Mouse (Mus musculus) midbrain, embryonic 11.5 days (tissue): ENCODE measurements around the gene Slc25a12. TPM values are rescaled to one million over a fixed set of nuclear protein-coding genes. Genes with fewer than 3 reads are reported as not detected.
A peak's percentile ranks its signal among the peaks of the same experiment; 100 is the strongest.

Experiments used
- ATAC-seq: fragments of 200-750 bp; cut with Nextera tagmentation; 2 replicates; pipeline ENCODE4 v1.8.0; 2017; ENCODE audit warnings: moderate TSS enrichment, moderate library complexity; ENCODE audit not compliant: low FRiP score
- DNase-seq: peaks from one replicate; pipeline ENCODE4 v3.0.0; 2015; ENCODE audit warnings: low spot score; ENCODE audit errors: missing footprints
- H3K27ac ChIP-seq: fragments of 300-500 bp; sonication (generic); 2 replicates; pipeline ENCODE4 v1.5.1; 2014; ENCODE audit warnings: low read depth, low read length
- H3K27me3 ChIP-seq: fragments of 300-500 bp; sonication (generic); 2 replicates; pipeline ENCODE4 v1.6.1; 2014; ENCODE audit warnings: mild to moderate bottlenecking, low read length, moderate library complexity, mixed read lengths; ENCODE audit not compliant: control insufficient read depth, insufficient read depth
- H3K36me3 ChIP-seq: fragments of 300-500 bp; sonication (generic); 2 replicates; pipeline ENCODE4 v1.6.1; 2014; ENCODE audit warnings: mild to moderate bottlenecking, low read length, moderate library complexity, mixed read lengths; ENCODE audit not compliant: control insufficient read depth, insufficient read depth
- H3K4me1 ChIP-seq: fragments of 300-500 bp; sonication (generic); 2 replicates; pipeline ENCODE4 v1.6.1; 2014; ENCODE audit warnings: low read length; ENCODE audit not compliant: control insufficient read depth, insufficient read depth
- H3K4me2 ChIP-seq: fragments of 300-500 bp; sonication (generic); 2 replicates; pipeline ENCODE4 v1.6.1; 2014; ENCODE audit warnings: mild to moderate bottlenecking, moderate library complexity
- H3K4me3 ChIP-seq: fragments of 300-500 bp; sonication (generic); 2 replicates; pipeline ENCODE4 v1.5.1; 2014; ENCODE audit warnings: low read depth, low read length
- H3K9ac ChIP-seq: fragments of 300-500 bp; sonication (generic); 2 replicates; pipeline ENCODE4 v1.6.1; 2014; ENCODE audit warnings: low read length
- H3K9me3 ChIP-seq: fragments of 300-500 bp; sonication (generic); 2 replicates; pipeline ENCODE4 v1.6.1; 2016; ENCODE audit warnings: low read length; ENCODE audit not compliant: control insufficient read depth
- WGBS: fragments of 180-500 bp; shearing (Covaris S2); extraction: QIAGEN DNeasy Blood & Tissue Kit; methylation state at CpG from one replicate; pipeline ENCODE4 v1.1.7; 2014; 5-methylcytosine and 5-hydroxymethylcytosine counted together
- polyA plus RNA-seq: library from polyadenylated mRNA; unstranded; fragments of >200 nt; fragmentation: Nextera tagmentation; extraction: Ambion mirVana; gene quantifications from 2 replicates; pipeline ENCODE4 v1.2.1, GENCODE M21; 2014

The Slc25a12 gene
- polyA plus RNA-seq, 1 experiment from 2014 or later = 39.3 TPM

GRCm38 (mm10) chr2:71353306-71354054, 14.1 kb downstream of the Slc25a12 start:
- H3K27ac ChIP-seq = no peak overlapping the region
- ATAC-seq (no peak), DNase-seq (peak; percentile 86)
- H3K36me3 ChIP-seq = no peaks in the 10 kb centered on the region
- 63% methylated on average over 10 of the region's 10 CpGs for whole genome bisulfite sequencing
- H3K27me3 ChIP-seq = no peaks in the 10 kb centered on the region
- no peak overlapping the region for H3K4me3 ChIP-seq
- H3K4me1 ChIP-seq = peaks cover 3% of the 10 kb centered on the region
- no peak overlapping the region for H3K4me2 ChIP-seq
- H3K9me3 ChIP-seq = no peaks in the 10 kb centered on the region
- no peak overlapping the region for H3K9ac ChIP-seq

- H3K9me3 ChIP-seq = no peaks in the 10 kb centered on the region
- H3K27ac ChIP-seq = no peak overlapping the region
- H3K4me1 ChIP-seq = peaks cover 3% of the 10 kb centered on the region
- 93% methylated on average over 3 of the region's 3 CpGs for WGBS
- DNase-seq (no peak), ATAC-seq (no peak)
- H3K9ac ChIP-seq = no peak overlapping the region
- H3K36me3 ChIP-seq = no peaks in the 10 kb centered on the region
- no peak overlapping the region for H3K4me2 ChIP-seq
- H3K27me3 ChIP-seq = no peaks in the 10 kb centered on the region
- no peak overlapping the region for H3K4me3 ChIP-seq
Observed at GRCm38 (mm10) chr2:71351727-71351987, 15.9 kb downstream of the Slc25a12 start.

DNA sequence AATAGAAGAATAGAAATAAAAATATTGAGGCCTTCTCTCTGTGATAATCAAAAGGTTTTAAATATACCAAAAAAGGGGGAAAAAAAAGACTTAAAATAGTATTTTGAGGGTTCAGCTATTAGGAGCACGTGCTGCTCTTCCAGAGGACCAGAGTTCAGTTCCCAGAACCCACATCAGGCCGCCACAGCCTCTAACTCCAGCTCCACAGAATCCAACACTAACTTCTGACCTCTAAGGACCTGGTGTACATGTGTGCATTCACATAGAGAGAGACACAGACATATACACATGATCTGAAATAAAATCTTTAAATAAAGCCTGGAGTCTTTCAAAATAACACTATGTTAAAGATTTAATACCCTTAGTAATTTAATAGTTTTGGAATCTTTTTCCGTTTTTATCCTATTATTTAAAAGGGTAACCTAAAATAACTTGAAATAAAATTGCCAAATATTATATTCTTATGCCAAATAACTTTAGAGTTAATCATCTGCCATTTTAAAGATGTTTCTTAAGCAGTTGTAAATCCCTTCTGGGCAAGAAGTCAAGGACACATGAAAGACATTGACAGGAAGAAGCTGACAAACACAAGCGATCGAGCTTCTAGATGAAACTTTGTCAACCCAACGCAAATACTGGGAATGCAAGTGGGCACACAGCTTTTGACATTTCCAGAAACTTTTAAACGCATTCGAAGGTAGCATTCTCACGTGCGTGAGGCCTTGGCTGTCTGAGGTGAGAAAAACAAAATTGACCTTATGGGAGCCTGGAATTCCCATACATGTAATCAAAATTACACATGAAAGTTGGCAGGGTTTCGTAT, 16.4 kb downstream of the Slc25a12 start:
- ATAC-seq (no peak), DNase-seq (no peak)
- Histone ChIP-seq H3K4me2 (no peak overlapping the region), H3K9me3 (no peaks in the 10 kb centered on the region), H3K36me3 (no peaks in the 10 kb centered on the region), H3K4me3 (no peak overlapping the region), H3K27ac (no peak overlapping the region), H3K27me3 (no peaks in the 10 kb centered on the region), H3K9ac (no peak overlapping the region), H3K4me1 (peaks cover 3% of the 10 kb centered on the region)
- 91% methylated on average over 11 of the region's 11 CpGs for WGBS

GRCm38 (mm10) chr2:71350181-71350580, 17.4 kb downstream of the Slc25a12 start:
- no peak for ATAC-seq

GRCm38 (mm10) chr2:71349511-71349910, 18.0 kb downstream of the Slc25a12 start:
- no peak overlapping the region for H3K4me3 ChIP-seq
- no peaks in the 10 kb centered on the region for H3K9me3 ChIP-seq
- H3K27me3 ChIP-seq = no peaks in the 10 kb centered on the region
- H3K9ac ChIP-seq = no peak overlapping the region
- H3K4me2 ChIP-seq = no peak overlapping the region
- ATAC-seq = no peak
- H3K4me1 ChIP-seq = peaks cover 3% of the 10 kb centered on the region; the same call in 1 of the 2 replicates
- no peak overlapping the region for H3K27ac ChIP-seq
- no peaks in the 10 kb centered on the region for H3K36me3 ChIP-seq
- DNase-seq = no peak
- WGBS = 87% methylated on average over 2 of the region's 2 CpGs

More at GRCm38 (mm10) chr2:71350181-71350580, 17.4 kb downstream of the Slc25a12 start:
- no peak overlapping the region for H3K4me3 ChIP-seq
- no peak overlapping the region for H3K9ac ChIP-seq
- WGBS = 89% methylated on average over 7 of the region's 7 CpGs
- no peak for DNase-seq
- H3K9me3 ChIP-seq = no peaks in the 10 kb centered on the region
- H3K27ac ChIP-seq = no peak overlapping the region
- H3K36me3 ChIP-seq = no peaks in the 10 kb centered on the region
- no peak overlapping the region for H3K4me2 ChIP-seq
- peaks cover 3% of the 10 kb centered on the region; the same call in 1 of the 2 replicates for H3K4me1 ChIP-seq
- H3K27me3 ChIP-seq = no peaks in the 10 kb centered on the region

- no peaks in the 10 kb centered on the region; the same call in 1 of the 2 replicates for H3K9me3 ChIP-seq
- DNase-seq (no peak), ATAC-seq (no peak)
- no peak overlapping the region for H3K9ac ChIP-seq
- no peaks in the 10 kb centered on the region; the same call in 1 of the 2 replicates for H3K36me3 ChIP-seq
- H3K4me3 ChIP-seq = no peak overlapping the region
- WGBS = 93% methylated on average over 20 of the region's 20 CpGs
- H3K27me3 ChIP-seq = no peaks in the 10 kb centered on the region
- H3K27ac ChIP-seq = no peak overlapping the region
- no peak overlapping the region for H3K4me2 ChIP-seq
- no peaks in the 10 kb centered on the region for H3K4me1 ChIP-seq
Observed at GRCm38 (mm10) chr2:71347732-71348490, 19.6 kb downstream of the Slc25a12 start.

DNA sequence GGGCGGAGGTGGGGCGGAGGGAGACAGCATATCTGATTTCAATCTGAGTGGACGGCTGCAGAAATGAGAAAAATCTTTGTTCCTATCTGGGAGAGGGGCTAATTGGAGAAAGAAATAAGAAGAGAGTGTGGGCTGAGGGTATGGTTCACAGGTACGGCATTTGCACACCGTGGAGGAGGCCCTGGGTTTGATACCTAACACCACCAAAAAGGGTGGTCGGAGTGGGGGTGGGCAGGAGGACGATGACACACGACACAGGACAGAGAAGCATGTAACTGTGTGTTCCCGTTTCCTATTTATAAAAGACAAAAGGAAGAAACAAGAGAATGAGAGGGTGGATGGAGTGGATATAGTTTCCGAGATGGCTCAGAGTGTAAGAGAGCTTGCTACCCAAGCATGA, 20.4 kb downstream of the Slc25a12 start:
- no peaks in the 10 kb centered on the region for H3K4me1 ChIP-seq
- ATAC-seq = no peak
- H3K9me3 ChIP-seq = no peaks in the 10 kb centered on the region; the same call in 1 of the 2 replicates
- 92% methylated on average over 10 of the region's 10 CpGs for WGBS
- H3K4me3 ChIP-seq = no peak overlapping the region
- no peak overlapping the region for H3K27ac ChIP-seq
- no peaks in the 10 kb centered on the region; the same call in 1 of the 2 replicates for H3K36me3 ChIP-seq
- no peak overlapping the region for H3K9ac ChIP-seq
- no peak for DNase-seq
- H3K4me2 ChIP-seq = no peak overlapping the region
- no peaks in the 10 kb centered on the region for H3K27me3 ChIP-seq

DNA sequence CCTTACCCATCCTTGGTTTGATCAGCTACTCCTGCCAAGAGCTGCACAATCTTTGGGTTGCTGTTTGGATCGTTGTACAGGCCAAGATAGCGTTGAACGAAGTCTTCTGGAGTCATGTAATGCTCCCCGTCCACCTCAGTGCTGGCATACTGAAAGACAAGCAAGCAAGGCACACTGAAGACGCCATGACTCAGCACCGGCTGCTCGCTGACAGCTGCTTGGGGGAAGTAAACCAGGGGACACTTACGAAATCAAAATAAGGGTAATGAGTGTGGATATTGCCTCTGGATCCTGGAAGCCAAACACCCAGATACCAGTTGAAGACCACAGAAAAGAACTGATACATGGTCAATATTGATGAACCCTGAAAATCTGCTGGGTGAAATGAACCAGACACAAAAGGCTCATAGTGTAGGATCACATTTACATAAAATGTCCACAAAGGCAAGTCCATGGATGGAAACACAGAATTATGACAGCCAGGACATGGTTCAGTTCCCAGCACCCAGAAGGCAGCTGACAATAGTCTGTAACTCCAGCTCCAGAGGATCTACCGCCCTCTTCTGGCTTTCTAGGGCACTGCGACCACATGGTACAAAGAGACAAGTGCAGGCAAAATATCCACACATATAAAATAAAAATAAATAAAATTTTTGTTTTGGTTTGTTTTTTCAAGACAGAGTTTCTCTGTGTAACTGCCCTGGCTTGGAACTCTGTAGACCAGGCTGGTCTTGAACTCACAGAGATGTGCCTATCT, 23.5 kb downstream of the Slc25a12 start:
- Histone ChIP-seq H3K27ac (no peak overlapping the region), H3K36me3 (no peaks in the 10 kb centered on the region; the same call in 1 of the 2 replicates), H3K4me1 (no peaks in the 10 kb centered on the region), H3K4me2 (no peak overlapping the region), H3K9me3 (no peaks in the 10 kb centered on the region; the same call in 1 of the 2 replicates), H3K27me3 (no peaks in the 10 kb centered on the region), H3K9ac (no peak overlapping the region), H3K4me3 (no peak overlapping the region)
- 90% methylated on average over 10 of the region's 10 CpGs for WGBS
- no peak for DNase-seq
- no peak for ATAC-seq
